Mouse (Mus musculus) urinary bladder, postnatal 25 days (tissue): ENCODE results near the gene Cabp4.
"Not testable (repeated sequence)": the region's sequence is repeated elsewhere in the genome, so short reads cannot be mapped to it uniquely, and the experiment has no call there.

ENCODE experiments used
- DNase-seq: peaks from one replicate; pipeline ENCODE4 v3.0.0; 2022; ENCODE audit warnings: low spot score

Cabp4 gene

GRCm38 (mm10) chr19:4147022-4147405 lies 3.2 kb upstream of the Cabp4 start:
- no peak for DNase-seq

GRCm38 (mm10) chr19:4146366-4147021 lies 2.7 kb upstream of the Cabp4 start:
- DNase-seq: no peak

- no peak for DNase-seq
Observed at GRCm38 (mm10) chr19:4145936-4146335, 2.1 kb upstream of the Cabp4 start.

GRCm38 (mm10) chr19:4144550-4145498 lies 991 bp upstream of the Cabp4 start:
- DNase-seq: no peak

GRCm38 (mm10) chr19:4142416-4143173 lies 1.2 kb downstream of the Cabp4 start:
- no peak for DNase-seq

- DNase-seq: no peak
Observed at GRCm38 (mm10) chr19:4140147-4140546, 3.7 kb downstream of the Cabp4 start.

- DNase-seq: no peak
Observed at GRCm38 (mm10) chr19:4139446-4139845, 4.4 kb downstream of the Cabp4 start, which contains the start of gene Gpr152. Gene Gpr152 (plus strand): TSS chr19:4139787.

- DNase-seq: no peak
Observed at GRCm38 (mm10) chr19:4137913-4138312, 5.9 kb downstream of the Cabp4 start.

- DNase-seq: no peak
Observed at GRCm38 (mm10) chr19:4136463-4136862, 7.4 kb downstream of the Cabp4 start.

GRCm38 (mm10) chr19:4135963-4136345 lies 7.9 kb downstream of the Cabp4 start:
- DNase-seq: not testable (repeated sequence)

- not testable (repeated sequence) for DNase-seq
Observed at GRCm38 (mm10) chr19:4135229-4135962, 8.4 kb downstream of the Cabp4 start.

GRCm38 (mm10) chr19:4134354-4134753 lies 9.5 kb downstream of the Cabp4 start:
- no peak for DNase-seq

- no peak for DNase-seq
Observed at GRCm38 (mm10) chr19:4131768-4132167, 12.1 kb downstream of the Cabp4 start.

- DNase-seq: no peak
Observed at GRCm38 (mm10) chr19:4131075-4131474, 12.8 kb downstream of the Cabp4 start.

- DNase-seq: no peak
Observed at GRCm38 (mm10) chr19:4130106-4130505, 13.7 kb downstream of the Cabp4 start.

GRCm38 (mm10) chr19:4129462-4129861 lies 14.4 kb downstream of the Cabp4 start:
- no peak for DNase-seq

GRCm38 (mm10) chr19:4126759-4127495 lies 16.9 kb downstream of the Cabp4 start:
- peak; percentile 57 for DNase-seq

GRCm38 (mm10) chr19:4125741-4126696 lies 17.8 kb downstream of the Cabp4 start, which contains the start of gene Aip:
Gene Aip (minus strand): TSS chr19:4125858.
- DNase-seq: peak; percentile 96

- not testable (repeated sequence) for DNase-seq
Observed at GRCm38 (mm10) chr19:4125268-4125667, 18.6 kb downstream of the Cabp4 start.

- DNase-seq: no peak
Observed at GRCm38 (mm10) chr19:4124432-4124831, 19.4 kb downstream of the Cabp4 start.
